Mouse (Mus musculus) T-helper 1 cell (primary cell): ENCODE results near the gene Sh3yl1.

Experiments
- in situ Hi-C: fragments of 300-600 bp; cut with MboI, MseI; formaldehyde crosslinking; loops from one replicate; pipeline ENCODE4 v1.15.1; 2025; ENCODE audit warnings: high pct_unique_total_duplicates

The Sh3yl1 gene

GRCm38 (mm10) chr12:30911261-30912047, at the start of gene Sh3yl1, which contains the start of gene Acp1:
Sh3yl1 (plus strand) TSS chr12:30911668.
Acp1 (minus strand) TSS chr12:30911589.
- in situ Hi-C loops: loop anchor here (10.0 to 25.0 kb wide), 2 partner anchors 317 to 951 kb away; no protein-coding TSS in a partner anchor

GRCm38 (mm10) chr12:30864347-30864746, 47.1 kb upstream of the Sh3yl1 start:
- in situ Hi-C loops: no loop called here

DNA sequence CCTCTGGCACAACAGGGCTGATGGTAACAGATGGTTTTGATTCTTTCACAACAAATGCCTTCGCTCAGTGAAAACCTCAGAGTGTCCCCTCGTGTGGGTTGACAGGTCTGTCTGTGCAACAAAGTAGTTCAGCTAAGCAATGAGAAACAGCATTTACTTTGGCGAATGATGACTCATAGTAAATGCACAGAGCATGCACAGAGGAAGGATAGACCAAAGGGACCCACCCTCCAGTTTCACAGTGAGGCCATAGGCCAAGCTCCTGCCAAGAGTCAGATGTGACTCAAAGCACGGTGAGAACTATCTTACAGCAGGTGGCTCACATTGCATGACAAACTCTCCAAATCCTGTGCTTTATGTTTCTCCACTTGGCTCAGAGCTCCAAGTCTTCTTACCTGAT, 45.7 kb upstream of the Sh3yl1 start:
- in situ Hi-C loops: no loop called here

DNA sequence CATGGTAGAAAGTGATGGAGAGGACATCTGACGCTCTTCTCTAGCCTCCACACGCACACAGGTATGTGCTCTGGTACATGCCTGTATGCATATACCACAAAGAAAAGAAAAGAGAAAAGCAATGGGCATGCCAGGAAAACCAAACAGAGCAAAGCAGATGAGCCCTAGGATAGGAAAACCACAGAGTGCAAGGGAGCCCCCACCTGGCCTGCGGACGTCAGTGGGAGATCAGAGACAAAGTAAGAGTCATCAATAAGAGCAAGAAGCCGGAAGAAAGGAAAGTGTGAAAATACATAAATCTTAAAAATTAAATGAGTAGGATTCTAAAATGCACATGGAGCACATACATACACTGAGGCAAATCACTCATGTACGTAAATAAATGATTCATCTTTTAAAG, 32.0 kb upstream of the Sh3yl1 start:
- in situ Hi-C loops: no loop called here

GRCm38 (mm10) chr12:30883592-30883985, 27.9 kb upstream of the Sh3yl1 start:
- in situ Hi-C loops: no loop called here

- in situ Hi-C loops: no loop called here
These were observed 27.4 kb upstream of the Sh3yl1 start, which contains the start of gene Alkal2 for GRCm38 (mm10) chr12:30883986-30884621. Alkal2 (plus strand) TSS chr12:30884322.

DNA sequence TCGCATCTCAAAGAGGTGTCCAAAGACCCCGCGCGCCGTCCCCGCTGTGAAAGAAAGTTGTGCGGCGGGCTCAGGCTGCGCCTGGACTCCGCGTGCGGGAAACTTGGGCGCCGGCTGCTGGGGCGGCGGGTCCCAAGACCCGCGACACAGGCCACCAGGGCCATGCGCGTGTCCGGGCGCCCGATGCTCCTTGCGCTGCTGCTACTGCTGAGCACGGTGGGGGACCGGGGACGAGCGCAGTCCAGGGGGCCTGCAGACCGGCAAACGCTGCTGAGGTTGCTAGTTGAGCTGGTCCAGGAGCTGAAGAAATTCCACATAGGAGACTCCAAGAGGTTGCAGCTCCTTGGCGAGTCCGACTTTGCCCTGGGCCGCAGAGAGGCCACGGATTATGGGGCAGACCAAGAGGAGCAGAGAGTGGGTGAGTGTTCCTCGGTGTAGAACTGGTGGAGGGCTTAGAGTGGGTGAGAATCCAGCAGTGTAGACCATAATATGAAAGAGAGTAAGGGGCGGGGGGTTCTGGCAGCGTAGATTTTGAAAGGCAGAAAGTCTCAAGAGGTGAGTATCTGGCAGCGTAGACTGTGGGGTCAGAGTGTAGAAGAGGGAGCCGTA, 26.7 kb upstream of the Sh3yl1 start:
- in situ Hi-C loops: loop anchor here (5.0 kb wide), 1 partner anchor 287 kb away; no protein-coding TSS in a partner anchor

- in situ Hi-C loops: loop anchor here (5.0 kb wide), 1 partner anchor 289 kb away; no protein-coding TSS in a partner anchor
These were observed 25.6 kb upstream of the Sh3yl1 start for GRCm38 (mm10) chr12:30885891-30886290.

DNA sequence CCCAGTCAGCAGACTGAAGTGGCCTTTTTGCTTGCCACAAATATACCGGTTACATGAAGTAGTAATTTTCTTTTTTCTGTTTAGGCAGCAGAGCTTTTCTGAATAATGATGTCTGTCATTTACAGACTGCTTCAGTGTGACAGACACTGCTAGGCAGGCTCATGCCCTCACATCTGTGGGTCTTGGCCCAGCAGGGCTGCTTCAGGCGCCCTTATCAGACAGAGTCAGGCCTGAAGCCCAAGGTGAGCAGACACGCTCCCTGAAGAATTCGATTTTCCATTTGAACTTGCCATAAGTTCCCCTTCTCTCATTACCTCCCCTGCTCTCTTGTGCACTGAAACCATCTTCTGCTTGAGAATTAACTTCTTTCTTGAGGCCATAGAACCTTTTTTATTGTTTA, 23.5 kb upstream of the Sh3yl1 start:
- in situ Hi-C loops: loop anchor here (5.0 kb wide), 1 partner anchor 291 kb away; no protein-coding TSS in a partner anchor

- in situ Hi-C loops: no loop called here
These were observed 21.4 kb upstream of the Sh3yl1 start for GRCm38 (mm10) chr12:30890067-30890466.

DNA sequence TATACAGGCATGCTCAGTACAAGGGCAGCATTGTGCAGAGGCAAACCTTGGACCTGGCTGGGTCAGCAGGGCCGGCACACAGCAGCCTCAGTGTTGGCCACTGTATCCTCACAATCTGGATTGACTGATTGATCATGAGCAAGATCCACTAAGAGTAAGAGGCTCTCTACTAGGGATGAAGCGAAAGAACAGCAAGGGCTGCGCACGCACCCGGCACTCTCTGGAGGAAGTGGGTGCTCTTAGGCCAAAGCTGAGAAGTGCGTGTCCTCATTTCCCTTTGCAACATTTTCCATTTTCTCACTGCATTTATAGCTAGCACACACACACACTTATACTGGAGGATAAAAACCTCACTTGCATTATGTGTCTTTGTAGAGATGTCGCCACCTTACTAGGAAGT, 20.0 kb upstream of the Sh3yl1 start:
- in situ Hi-C loops: no loop called here

DNA sequence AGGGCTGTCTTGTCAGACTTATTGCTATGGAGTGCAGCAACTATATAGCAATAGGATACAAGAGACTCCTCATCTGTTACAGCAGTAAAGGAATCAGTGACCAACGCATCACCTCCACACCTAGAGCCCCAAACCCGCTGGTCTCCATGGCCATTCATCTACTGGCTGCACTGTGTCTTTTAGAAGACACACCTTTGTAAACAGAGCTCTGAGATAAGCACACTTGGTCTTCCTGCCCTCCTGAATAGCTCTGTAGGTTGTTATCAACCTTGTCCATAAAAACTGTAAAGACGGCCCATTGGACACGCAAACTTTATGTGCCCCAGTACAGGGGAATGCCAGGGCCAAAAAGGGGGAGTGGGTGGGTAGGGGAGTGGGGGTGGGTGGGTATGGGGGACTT, 14.4 kb upstream of the Sh3yl1 start:
- in situ Hi-C loops: no loop called here

GRCm38 (mm10) chr12:30908658-30909057, 2.8 kb upstream of the Sh3yl1 start:
- in situ Hi-C loops: loop anchor here (25.0 kb wide), 1 partner anchor 954 kb away; no protein-coding TSS in a partner anchor

GRCm38 (mm10) chr12:30909881-30910280, 1.6 kb upstream of the Sh3yl1 start:
- in situ Hi-C loops: loop anchor here (10.0 to 25.0 kb wide), 2 partner anchors 315 to 952 kb away; no protein-coding TSS in a partner anchor

GRCm38 (mm10) chr12:30910860-30911259, 608 bp upstream of the Sh3yl1 start:
- in situ Hi-C loops: loop anchor here (10.0 to 25.0 kb wide), 2 partner anchors 316 to 951 kb away; no protein-coding TSS in a partner anchor

DNA sequence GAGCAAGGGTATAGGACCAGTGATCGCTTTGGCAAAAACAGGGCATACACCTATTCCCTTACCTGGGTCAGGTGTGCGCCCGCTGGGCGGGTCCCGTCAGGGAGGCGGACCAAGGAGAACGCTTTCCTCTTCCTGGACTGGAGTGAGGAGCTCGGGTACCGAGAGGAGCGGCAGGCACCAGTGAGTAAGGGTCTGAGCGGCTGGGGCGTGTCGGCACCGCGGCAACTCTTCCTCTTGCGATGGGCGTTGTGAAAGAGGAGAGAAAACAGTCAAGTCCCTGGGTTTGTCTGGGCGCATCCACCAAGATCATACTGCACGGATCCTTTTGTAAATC, 547 bp downstream of the Sh3yl1 start:
- in situ Hi-C loops: loop anchor here (10.0 to 25.0 kb wide), 2 partner anchors 317 to 950 kb away; no protein-coding TSS in a partner anchor

DNA sequence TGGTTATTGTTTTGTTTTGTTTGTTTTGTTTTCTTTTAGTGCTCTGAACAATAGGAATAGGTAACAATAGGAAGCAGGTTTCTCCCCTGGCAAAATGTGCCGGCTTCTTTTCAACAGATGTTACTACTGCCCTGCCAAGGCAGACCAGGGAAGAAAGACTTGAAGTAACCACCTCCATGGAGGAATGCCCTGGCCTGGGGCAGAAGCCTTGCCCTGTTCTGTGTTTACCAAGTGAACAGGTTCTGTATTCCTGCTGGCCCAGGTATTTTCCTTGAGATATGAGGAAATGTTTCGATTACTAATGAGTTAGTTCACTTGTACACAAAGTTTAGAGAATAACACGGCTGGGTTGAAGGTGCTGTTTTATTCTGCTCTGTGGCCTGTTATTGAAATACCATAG, 1.4 kb downstream of the Sh3yl1 start:
- in situ Hi-C loops: loop anchor here (10.0 to 25.0 kb wide), 2 partner anchors 318 to 949 kb away; no protein-coding TSS in a partner anchor

- in situ Hi-C loops: loop anchor here (25.0 kb wide), 1 partner anchor 940 kb away; no protein-coding TSS in a partner anchor
These were observed 10.9 kb downstream of the Sh3yl1 start for GRCm38 (mm10) chr12:30922401-30922800.

GRCm38 (mm10) chr12:30928182-30928581, 16.7 kb downstream of the Sh3yl1 start:
- in situ Hi-C loops: no loop called here

- in situ Hi-C loops: no loop called here
These were observed 21.8 kb downstream of the Sh3yl1 start for GRCm38 (mm10) chr12:30933299-30933698.

DNA sequence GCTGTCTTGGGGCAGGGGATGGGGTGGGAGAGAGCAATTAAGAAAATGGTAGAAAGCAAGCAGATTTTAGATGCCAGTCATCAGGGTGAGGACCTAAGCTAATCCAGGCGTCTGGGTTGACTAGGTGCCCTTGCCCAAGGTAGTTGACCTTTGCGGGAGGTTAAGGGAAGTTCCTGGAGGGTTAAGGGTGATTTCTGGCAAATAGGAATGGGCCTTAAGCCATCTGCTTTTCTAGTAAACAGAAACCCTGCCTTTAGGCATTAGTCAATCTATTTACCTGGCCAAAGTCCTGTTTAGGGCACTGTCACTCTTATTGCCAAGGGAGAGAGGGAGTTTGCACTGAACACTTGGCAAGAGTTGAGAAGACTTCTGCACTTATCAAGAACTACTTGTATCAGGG, 25.4 kb downstream of the Sh3yl1 start:
- in situ Hi-C loops: no loop called here
